20 mouse cellular contexts compared by ENCODE assay signal in genomic region chr2:29487652-29488051, GRCm38 (mm10).
DNase-seq lines count a peak whose midpoint lies in the region; ATAC-seq lines count a peak whose summit lies in the region.
"Had no signal": no experiment of that assay in that cellular context is flagged by ENCODE, and none has a peak within 500 bp of the region (broad histone marks: within the 10 kb centered on the region; RNA-seq: fewer than 3 reads in every experiment).

No protein-coding gene starts in this region.

- H3K9ac ChIP-seq in hindbrain, embryonic 12.5 days = peak overlapping the region; percentile 13; the same call in 1 of the 2 replicates
- H3K9ac ChIP-seq: embryonic facial prominence, embryonic 13.5 days; heart, embryonic 13.5 days; neural tube, embryonic 12.5 days had no signal

- no peak for DNase-seq in hindbrain, embryonic 10.5 days (ENCODE audit: low spot score)
- peak; percentile 70 for DNase-seq in kidney, adult 11 months
- DNase-seq in kidney, adult 9 months = peak; percentile 88
- peak; percentile 31 to 60 for DNase-seq in kidney, postnatal 25 days
- no peak for DNase-seq in frontal cortex, postnatal 25 days (ENCODE audit: low spot score in 2 of 2)
- DNase-seq in frontal cortex, postnatal 36 days (ENCODE audit: low spot score in 2 of 2) = no peak
- DNase-seq: adrenal gland, postnatal 14 days; cerebellum, postnatal 10 days; gastrocnemius, postnatal 14 days; heart, adult 18-20 months; heart, postnatal 36 days; left cerebral cortex, postnatal 4 days; liver; thymus, postnatal 14 days had no signal

- H3K27ac ChIP-seq in hindbrain, embryonic 12.5 days = 0 out of 2 replicates have a peak overlapping the region, but pooled peaks have one; percentile 8
- no peak overlapping the region for H3K27ac ChIP-seq in hindbrain, embryonic 10.5 days
- H3K27ac ChIP-seq: embryonic facial prominence, embryonic 13.5 days; heart, embryonic 13.5 days; neural tube, embryonic 12.5 days had no signal

- 59% methylated on average over 2 of the region's 2 CpGs for WGBS in hindbrain, embryonic 12.5 days
- WGBS in hindbrain, embryonic 10.5 days = 68% methylated on average over 2 of the region's 2 CpGs

- no peak overlapping the region for H3K4me3 ChIP-seq in hindbrain, embryonic 12.5 days
- no peak overlapping the region for H3K4me3 ChIP-seq in hindbrain, embryonic 10.5 days
- H3K4me3 ChIP-seq: embryonic facial prominence, embryonic 13.5 days; heart, embryonic 13.5 days; neural tube, embryonic 12.5 days had no signal

- H3K4me1 ChIP-seq in hindbrain, embryonic 12.5 days = peaks cover 47% of the 10 kb centered on the region
- H3K4me1 ChIP-seq in hindbrain, embryonic 10.5 days (replicated peaks) = peaks cover 60% of the 10 kb centered on the region

- H3K36me3 ChIP-seq in hindbrain, embryonic 12.5 days = no peaks in the 10 kb centered on the region
- no peaks in the 10 kb centered on the region for H3K36me3 ChIP-seq in hindbrain, embryonic 10.5 days
- H3K36me3 ChIP-seq: embryonic facial prominence, embryonic 13.5 days; heart, embryonic 13.5 days; neural tube, embryonic 12.5 days had no signal

- H3K4me2 ChIP-seq in hindbrain, embryonic 12.5 days (replicated peaks) = no peak overlapping the region
- H3K4me2 ChIP-seq: embryonic facial prominence, embryonic 13.5 days; heart, embryonic 13.5 days; neural tube, embryonic 12.5 days had no signal

- ATAC-seq in hindbrain, embryonic 12.5 days (ENCODE audit: low FRiP score) = no peak
- ATAC-seq: lung, postnatal 0 days had no signal

- no peaks in the 10 kb centered on the region for H3K9me3 ChIP-seq in hindbrain, embryonic 12.5 days (replicated peaks)
- H3K9me3 ChIP-seq in hindbrain, embryonic 10.5 days = no peaks in the 10 kb centered on the region
- H3K9me3 ChIP-seq: embryonic facial prominence, embryonic 13.5 days; heart, embryonic 13.5 days; neural tube, embryonic 12.5 days had no signal

- H3K27me3 ChIP-seq in hindbrain, embryonic 12.5 days = no peaks in the 10 kb centered on the region
- no peaks in the 10 kb centered on the region for H3K27me3 ChIP-seq in hindbrain, embryonic 10.5 days (ENCODE audit: insufficient read depth, poor library complexity, severe bottlenecking)
- H3K27me3 ChIP-seq: CH12.LX; embryonic facial prominence, embryonic 13.5 days; heart, embryonic 13.5 days; neural tube, embryonic 12.5 days had no signal

Comparison
In these comparisons a context has a peak if more than half of its experiments do, and no peak if none do; other contexts are left out.
1. DNase-seq: peak in kidney, adult 11 months (single experiment), kidney, adult 9 months (single experiment) and kidney, postnatal 25 days (2 of 2); none in hindbrain, embryonic 10.5 days (single experiment), frontal cortex, postnatal 25 days (0 of 2) and frontal cortex, postnatal 36 days (0 of 2).